Mouse (Mus musculus): ENCODE measurements around the gene Tdrkh. TPM values are rescaled to one million over a fixed set of nuclear protein-coding genes. Genes with fewer than 3 reads are reported as not detected.

The Tdrkh gene
- total RNA-seq, 2 experiments from 2014 or later = 43.9 to 47.7 TPM

Other genes starting within 250 kb of the Tdrkh start
- not detected for gene Gm10696, start 235.1 kb upstream of the Tdrkh start, total RNA-seq (2021)
- gene Gm5286, start 216.6 kb upstream of the Tdrkh start, total RNA-seq (2021) = not detected
- gene Gm4778, start 149.2 kb upstream of the Tdrkh start, total RNA-seq (2021) = not detected
- 10 to 100 TPM; 27.9 to 33.4 TPM for gene Them4, start 103.2 kb upstream of the Tdrkh start, total RNA-seq (2021)
- gene Them5, start 71.2 kb upstream of the Tdrkh start, total RNA-seq (2021) = not detected
- under 1 TPM in 1 of 2 experiments, not detected in 1; 0.46 TPM for gene C2cd4d, start 50.8 kb upstream of the Tdrkh start, total RNA-seq (2021)
- under 1 TPM; 0.16 to 0.62 TPM for gene Rorc, start 40.5 kb upstream of the Tdrkh start, total RNA-seq (2021)
- gene Lingo4, start 14.8 kb upstream of the Tdrkh start, total RNA-seq (2021) = 1 to 10 TPM; 1.3 to 1.5 TPM
- 10 to 100 TPM; 45.3 to 48.8 TPM for gene Mrpl9, start 30.0 kb downstream of the Tdrkh start, total RNA-seq (2021)
- gene Oaz3, start 30.6 kb downstream of the Tdrkh start, total RNA-seq (2021) = not detected
- gene Celf3, start 65.0 kb downstream of the Tdrkh start, total RNA-seq (2021) = 100 to 1,000 TPM; 222 to 249 TPM
- gene Riiad1, start 67.1 kb downstream of the Tdrkh start, total RNA-seq (2021) = 1 to 10 TPM; 5.7 to 8.8 TPM
- 10 to 100 TPM; 80.2 to 88.8 TPM for gene Snx27, start 169.4 kb downstream of the Tdrkh start, total RNA-seq (2021)
- not detected for gene Gm10972, start 229.8 kb downstream of the Tdrkh start, total RNA-seq (2021)
- gene Tuft1, start 245.6 kb downstream of the Tdrkh start, total RNA-seq (2021) = 1 to 10 TPM; 2.6 to 3.1 TPM